Mouse (Mus musculus) cortical plate, adult 2 months (tissue): ENCODE results near the gene Lrrc8b.

Experiments
- CTCF ChIP-seq: fragments of 200-500 bp; IDR thresholded peaks from 2 replicates; pipeline ENCODE4 v1.5.1; 2011; ENCODE audit warnings: mild to moderate bottlenecking, control low read depth, low read length; ENCODE audit not compliant: insufficient read depth; ENCODE audit errors: extremely low read depth
- POLR2A ChIP-seq: fragments of 200-500 bp; IDR thresholded peaks from 2 replicates; pipeline ENCODE4 v1.6.1; 2011; ENCODE audit warnings: mild to moderate bottlenecking, low read length, control low read depth; ENCODE audit not compliant: insufficient read depth; ENCODE audit errors: extremely low read depth

GRCm38 (mm10) chr5:105425587-105425986, 10.0 kb downstream of the Lrrc8b start:
- TF ChIP-seq CTCF (no peak), POLR2A (no peak)
